Mouse (Mus musculus): ENCODE measurements around the gene Gm12258. TPM values are rescaled to one million over a fixed set of nuclear protein-coding genes. Genes with fewer than 3 reads are reported as not detected.
A peak's percentile ranks its signal among the peaks of the same experiment; 100 is the strongest.
"Not testable (repeated sequence)": the region's sequence is repeated elsewhere in the genome, so short reads cannot be mapped to it uniquely, and the experiment has no call there.

Gm12258 gene
- total and polyA plus RNA-seq, 2 experiments from 2014 or later = 7.9 to 13.3 TPM

DNA sequence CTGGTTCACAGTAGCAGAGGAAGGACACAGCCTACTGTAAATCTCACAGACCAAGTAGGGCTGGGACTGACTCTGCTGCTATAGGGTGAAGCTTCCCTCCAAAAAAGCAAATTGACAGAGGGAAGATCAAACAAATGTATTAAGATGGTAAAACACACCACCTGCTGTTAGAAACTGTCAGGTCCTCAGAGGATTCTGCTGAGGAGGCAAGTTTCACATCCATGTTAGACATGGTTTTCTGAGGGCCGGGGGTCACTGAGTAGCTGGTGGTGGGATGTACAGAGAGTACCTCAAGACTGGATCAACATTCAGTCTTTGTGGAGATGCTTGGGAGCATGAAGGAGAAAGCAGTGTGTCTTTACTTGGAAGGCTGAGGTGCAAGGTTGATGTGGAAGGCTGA lies 31.3 kb upstream of the Gm12258 start:
- Histone ChIP-seq H3K4me3 (ENCODE audit: low read length) (no peak overlapping the region), H3K27ac (no peak overlapping the region), H3K9ac (replicated peaks; ENCODE audit: low read length) (no peak overlapping the region), H3K4me2 (ENCODE audit: low read depth, low read length) (no peak overlapping the region), H3K36me3 (ENCODE audit: insufficient read depth, low read length) (no peaks in the 10 kb centered on the region), H3K9me3 (ENCODE audit: low read length) (no peaks in the 10 kb centered on the region), H3K27me3 (ENCODE audit: insufficient read depth, low read length) (no peaks in the 10 kb centered on the region), H3K4me1 (ENCODE audit: insufficient read depth, low read length) (no peaks in the 10 kb centered on the region)
- WGBS = 81% methylated on average over 1 of the region's 1 CpGs
- DNase-seq (ENCODE audit: low spot score) (no peak), ATAC-seq (no peak)
- no peak for TF ChIP-seq CTCF (IDR thresholded peaks at IDR 0.05; ENCODE audit: low read depth)

DNA sequence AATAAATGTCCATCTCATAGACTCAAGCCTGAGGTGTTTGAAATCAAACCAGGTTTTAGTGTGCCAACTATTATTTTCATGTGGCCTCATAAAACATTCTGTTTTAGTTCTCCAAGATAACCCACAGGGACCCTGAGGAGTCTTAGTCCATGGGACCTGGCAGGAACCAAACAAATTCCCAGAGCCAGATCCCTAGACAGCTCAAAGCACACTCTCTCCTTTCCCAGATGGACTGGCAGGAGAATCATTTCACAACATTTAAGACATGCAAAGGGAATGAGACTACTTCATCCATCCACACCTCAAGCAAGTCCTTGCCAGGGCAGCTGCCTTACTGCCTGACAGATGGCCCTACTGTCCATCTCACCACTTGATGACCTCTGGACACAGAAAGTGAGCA lies 18.0 kb upstream of the Gm12258 start, which contains the start of gene Olfr312:
Gene Olfr312, plus strand, starts transcription at position 301 of the 400 bp plus-strand sequence.
- not testable (repeated sequence) for H3K4me3 ChIP-seq (ENCODE audit: low read length); DNase-seq (ENCODE audit: low spot score); H3K4me1 ChIP-seq (ENCODE audit: insufficient read depth, low read length); H3K4me2 ChIP-seq (ENCODE audit: low read depth, low read length); H3K27ac ChIP-seq; H3K9me3 ChIP-seq (ENCODE audit: low read length); H3K9ac ChIP-seq (replicated peaks; ENCODE audit: low read length); H3K27me3 ChIP-seq (ENCODE audit: insufficient read depth, low read length); ATAC-seq; H3K36me3 ChIP-seq (ENCODE audit: insufficient read depth, low read length)

DNA sequence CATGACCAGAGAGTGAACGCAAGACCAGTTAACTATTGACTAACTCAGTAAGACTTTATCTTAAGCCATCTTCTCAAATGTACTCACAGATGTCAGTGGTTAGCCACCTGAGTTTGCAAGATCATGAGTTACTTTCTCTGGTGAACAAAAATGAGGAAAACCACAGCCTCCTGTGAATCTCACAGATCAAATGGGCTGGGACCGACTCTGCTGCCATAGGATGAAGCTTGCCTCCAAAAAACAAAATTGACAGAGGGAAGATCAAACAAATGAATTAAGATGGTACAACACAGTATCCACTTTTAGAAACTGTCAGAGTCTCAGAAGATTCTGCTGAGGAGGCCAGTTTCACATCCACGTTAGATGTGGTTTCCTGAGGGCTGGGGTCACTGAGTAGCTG lies 17.2 kb upstream of the Gm12258 start:
- Histone ChIP-seq H3K4me1 (ENCODE audit: insufficient read depth, low read length) (no peaks in the 10 kb centered on the region), H3K27me3 (ENCODE audit: insufficient read depth, low read length) (no peaks in the 10 kb centered on the region), H3K4me3 (ENCODE audit: low read length) (no peak overlapping the region), H3K9me3 (ENCODE audit: low read length) (no peaks in the 10 kb centered on the region), H3K4me2 (ENCODE audit: low read depth, low read length) (no peak overlapping the region), H3K36me3 (ENCODE audit: insufficient read depth, low read length) (no peaks in the 10 kb centered on the region), H3K27ac (no peak overlapping the region), H3K9ac (replicated peaks; ENCODE audit: low read length) (no peak overlapping the region)
- no peak for TF ChIP-seq CTCF (IDR thresholded peaks at IDR 0.05; ENCODE audit: low read depth)
- WGBS = 79% methylated on average over 3 of the region's 3 CpGs
- ATAC-seq (no peak), DNase-seq (ENCODE audit: low spot score) (no peak)

- not testable (repeated sequence) for H3K27ac ChIP-seq; H3K4me2 ChIP-seq (ENCODE audit: low read depth, low read length); H3K27me3 ChIP-seq (ENCODE audit: insufficient read depth, low read length); H3K4me1 ChIP-seq (ENCODE audit: insufficient read depth, low read length); DNase-seq (ENCODE audit: low spot score); H3K9ac ChIP-seq (replicated peaks; ENCODE audit: low read length); H3K36me3 ChIP-seq (ENCODE audit: insufficient read depth, low read length); H3K4me3 ChIP-seq (ENCODE audit: low read length); H3K9me3 ChIP-seq (ENCODE audit: low read length); ATAC-seq
- WGBS = 84% methylated on average over 3 of the region's 3 CpGs
Observed at GRCm38 (mm10) chr11:58832541-58832940, 14.4 kb upstream of the Gm12258 start.

DNA sequence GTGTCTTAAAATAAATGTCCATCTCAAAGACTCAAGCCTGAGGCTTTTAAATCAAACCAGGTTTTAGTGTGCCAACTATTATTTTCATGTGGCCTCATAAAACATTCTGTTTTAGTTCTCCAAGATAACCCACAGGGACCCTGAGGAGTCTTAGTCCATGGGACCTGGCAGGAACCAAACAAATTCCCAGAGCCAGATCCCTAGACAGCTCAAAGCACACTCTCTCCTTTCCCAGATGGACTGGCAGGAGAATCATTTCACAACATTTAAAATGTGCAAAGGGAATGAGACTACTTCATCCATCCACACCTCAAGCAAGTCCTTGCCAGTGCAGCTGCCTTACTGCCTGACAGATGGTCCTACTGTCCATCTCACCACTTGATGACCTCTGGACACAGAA lies 8.0 kb upstream of the Gm12258 start, which contains the start of gene Olfr311:
Gene Olfr311, plus strand, starts transcription at position 301 of the 400 bp plus-strand sequence.
- not testable (repeated sequence) for H3K27ac ChIP-seq; H3K9me3 ChIP-seq (ENCODE audit: low read length); H3K4me3 ChIP-seq (ENCODE audit: low read length); ATAC-seq; DNase-seq (ENCODE audit: low spot score); H3K4me1 ChIP-seq (ENCODE audit: insufficient read depth, low read length); H3K4me2 ChIP-seq (ENCODE audit: low read depth, low read length); H3K27me3 ChIP-seq (ENCODE audit: insufficient read depth, low read length); H3K36me3 ChIP-seq (ENCODE audit: insufficient read depth, low read length); H3K9ac ChIP-seq (replicated peaks; ENCODE audit: low read length)

- H3K9ac ChIP-seq (replicated peaks; ENCODE audit: low read length) = peak overlapping the region; percentile 82
- peak overlapping the region; percentile 87 for H3K4me3 ChIP-seq (ENCODE audit: low read length)
- DNase-seq (ENCODE audit: low spot score) (peak; percentile 7), ATAC-seq (no peak; the same call in 1 of the 2 replicates)
- H3K4me2 ChIP-seq (ENCODE audit: low read depth, low read length) = peak overlapping the region; percentile 91
- TF ChIP-seq CTCF (IDR thresholded peaks at IDR 0.05; ENCODE audit: low read depth) = no peak
- no peaks in the 10 kb centered on the region for H3K27me3 ChIP-seq (ENCODE audit: insufficient read depth, low read length)
- WGBS = 45% methylated on average over 9 of the region's 9 CpGs
- no peaks in the 10 kb centered on the region for H3K4me1 ChIP-seq (ENCODE audit: insufficient read depth, low read length)
- no peaks in the 10 kb centered on the region for H3K9me3 ChIP-seq (ENCODE audit: low read length)
- H3K36me3 ChIP-seq (ENCODE audit: insufficient read depth, low read length) = peaks cover 23% of the 10 kb centered on the region
- H3K27ac ChIP-seq = peak overlapping the region; percentile 91
Observed at GRCm38 (mm10) chr11:58847636-58848035, 678 bp downstream of the Gm12258 start.

DNA sequence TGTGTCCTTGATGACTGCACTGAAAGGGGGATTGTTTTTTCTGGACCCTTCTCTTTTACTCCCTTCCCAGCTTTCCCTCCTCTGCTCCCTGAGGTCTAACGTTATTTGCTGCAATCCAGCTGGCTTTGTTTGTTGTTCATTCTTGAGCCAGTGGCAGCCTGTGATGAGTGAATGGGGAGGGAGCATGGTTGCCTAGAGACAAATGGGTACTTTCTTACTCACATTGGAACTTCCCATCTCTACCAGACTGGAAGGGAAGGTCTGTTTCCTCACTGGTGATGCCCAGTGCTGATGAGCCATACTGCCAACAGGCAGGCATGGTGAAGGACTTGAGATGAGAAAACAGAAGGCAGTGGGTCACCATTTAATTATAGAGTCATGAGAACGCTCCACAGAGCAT lies 2.8 kb downstream of the Gm12258 start:
- ATAC-seq (no peak), DNase-seq (ENCODE audit: low spot score) (no peak)
- H3K4me3 ChIP-seq (ENCODE audit: low read length) = no peak overlapping the region
- H3K36me3 ChIP-seq (ENCODE audit: insufficient read depth, low read length) = peaks cover 32% of the 10 kb centered on the region
- TF ChIP-seq CTCF (IDR thresholded peaks at IDR 0.05; ENCODE audit: low read depth) = no peak
- no peak overlapping the region for H3K9ac ChIP-seq (replicated peaks; ENCODE audit: low read length)
- H3K4me1 ChIP-seq (ENCODE audit: insufficient read depth, low read length) = no peaks in the 10 kb centered on the region
- no peak overlapping the region for H3K4me2 ChIP-seq (ENCODE audit: low read depth, low read length)
- H3K27me3 ChIP-seq (ENCODE audit: insufficient read depth, low read length) = no peaks in the 10 kb centered on the region
- WGBS = 64% methylated on average over 2 of the region's 2 CpGs
- H3K27ac ChIP-seq = no peak overlapping the region
- H3K9me3 ChIP-seq (ENCODE audit: low read length) = no peaks in the 10 kb centered on the region

All from hindbrain, postnatal 0 days (tissue).